Mouse (Mus musculus) thymus, postnatal 0 days (tissue): ENCODE measurements around the gene Arhgap8. TPM values are rescaled to one million over a fixed set of nuclear protein-coding genes. Genes with fewer than 3 reads are reported as not detected.

Experiments used
- DNase-seq: peaks from one replicate; pipeline ENCODE4 v3.0.0-alpha.2; 2015; ENCODE audit warnings: low spot score
- polyA plus RNA-seq: library from polyadenylated mRNA; unstranded; fragments of >200 nt; fragmentation: Nextera tagmentation; extraction: Ambion mirVana; gene quantifications from 2 replicates; pipeline ENCODE4 v1.2.1, GENCODE M21; 2015

Arhgap8 gene
- polyA plus RNA-seq = 28.7 and 30.5 TPM in 2 replicates

DNA sequence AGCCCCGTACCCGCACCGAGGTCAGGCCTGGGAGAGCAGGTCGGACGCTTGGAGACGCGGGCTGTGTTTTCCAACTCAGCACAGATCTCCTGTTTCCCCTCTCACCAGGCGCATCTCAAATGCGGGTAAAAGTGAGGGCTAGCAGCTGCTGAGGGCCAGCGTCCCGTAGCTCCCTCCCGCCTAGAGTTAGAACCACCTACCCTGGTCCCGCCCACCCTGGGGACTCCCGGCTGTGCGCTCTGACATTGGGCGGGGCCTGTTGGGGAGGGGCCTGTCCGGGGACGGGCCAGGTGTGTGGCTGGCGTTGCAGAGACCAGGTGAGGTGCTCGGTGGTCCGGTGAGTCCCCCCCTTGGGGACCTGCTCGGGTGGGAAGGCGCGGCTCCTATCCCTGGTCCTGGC is at the start of gene Arhgap8:
TSS of gene Arhgap8 (plus strand) at position 262 of the 400 bp plus-strand sequence.
- no peak for DNase-seq

DNA sequence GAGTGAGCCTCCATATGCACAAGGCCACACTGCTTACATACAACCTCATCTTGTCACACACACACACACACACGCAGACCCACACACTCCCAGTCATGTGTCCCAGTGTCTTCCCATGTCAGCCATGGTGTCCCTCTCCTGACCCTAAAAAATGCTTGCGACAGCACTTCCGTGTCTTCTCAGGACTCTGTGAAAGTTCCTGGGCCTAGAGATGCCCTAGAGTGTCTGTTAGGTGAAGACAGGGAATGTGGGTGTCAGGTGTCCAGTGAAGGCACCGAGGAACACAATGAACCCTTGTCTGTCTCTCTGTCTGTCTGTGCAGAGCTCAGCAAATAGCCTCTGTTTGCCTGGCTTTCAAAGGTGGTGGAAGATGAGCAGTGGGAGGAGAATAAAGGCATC is 49.2 kb upstream of the Arhgap8 start:
- no peak for DNase-seq

DNA sequence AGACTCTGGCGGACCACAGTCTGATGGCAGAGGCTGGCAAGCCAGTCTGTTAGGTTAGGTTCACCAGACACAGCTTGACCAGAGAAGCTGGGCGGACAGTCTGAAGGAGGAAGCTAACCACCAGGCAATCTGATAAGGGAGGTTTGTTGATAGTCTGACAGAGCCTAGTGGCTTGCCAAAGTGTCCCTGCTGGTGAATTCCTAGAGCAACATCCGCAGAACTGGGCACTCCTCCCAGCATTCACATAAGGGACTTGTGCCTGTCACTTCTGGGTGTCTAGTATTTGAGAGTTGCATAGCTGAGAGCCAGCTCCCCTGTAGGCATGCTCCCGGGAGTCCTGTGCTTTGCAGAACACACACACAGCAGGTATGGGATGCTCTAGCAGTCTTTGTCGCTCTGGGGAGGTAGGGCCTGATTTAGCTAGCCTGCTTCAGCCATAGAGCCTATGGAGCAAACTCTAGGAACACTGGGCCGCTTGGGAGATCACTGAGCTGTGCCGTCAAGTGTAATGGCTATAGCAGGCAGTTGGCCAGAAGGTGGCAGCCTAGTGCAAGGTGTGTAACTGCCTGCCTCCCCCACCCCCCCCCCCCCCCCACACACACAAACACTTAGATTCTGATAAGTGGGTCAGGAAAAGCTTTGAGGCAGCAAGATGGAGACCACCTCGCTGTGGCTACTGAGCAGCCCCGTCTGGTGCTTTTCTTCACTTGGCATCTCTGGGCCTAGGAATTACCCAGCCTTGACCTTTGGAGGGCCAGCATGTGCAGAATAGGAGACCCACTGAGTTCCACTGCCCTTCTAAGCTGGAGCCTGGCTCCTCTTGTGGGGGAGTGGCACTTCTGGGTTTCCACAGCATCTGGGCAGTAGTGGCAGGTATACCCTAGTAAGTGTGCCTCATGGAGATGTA is 48.2 kb upstream of the Arhgap8 start:
- peak; percentile 62 for DNase-seq

GRCm38 (mm10) chr15:84672308-84672615 is 47.6 kb upstream of the Arhgap8 start:
- no peak for DNase-seq

- no peak for DNase-seq
Observed at GRCm38 (mm10) chr15:84672616-84673015, 47.2 kb upstream of the Arhgap8 start.

DNA sequence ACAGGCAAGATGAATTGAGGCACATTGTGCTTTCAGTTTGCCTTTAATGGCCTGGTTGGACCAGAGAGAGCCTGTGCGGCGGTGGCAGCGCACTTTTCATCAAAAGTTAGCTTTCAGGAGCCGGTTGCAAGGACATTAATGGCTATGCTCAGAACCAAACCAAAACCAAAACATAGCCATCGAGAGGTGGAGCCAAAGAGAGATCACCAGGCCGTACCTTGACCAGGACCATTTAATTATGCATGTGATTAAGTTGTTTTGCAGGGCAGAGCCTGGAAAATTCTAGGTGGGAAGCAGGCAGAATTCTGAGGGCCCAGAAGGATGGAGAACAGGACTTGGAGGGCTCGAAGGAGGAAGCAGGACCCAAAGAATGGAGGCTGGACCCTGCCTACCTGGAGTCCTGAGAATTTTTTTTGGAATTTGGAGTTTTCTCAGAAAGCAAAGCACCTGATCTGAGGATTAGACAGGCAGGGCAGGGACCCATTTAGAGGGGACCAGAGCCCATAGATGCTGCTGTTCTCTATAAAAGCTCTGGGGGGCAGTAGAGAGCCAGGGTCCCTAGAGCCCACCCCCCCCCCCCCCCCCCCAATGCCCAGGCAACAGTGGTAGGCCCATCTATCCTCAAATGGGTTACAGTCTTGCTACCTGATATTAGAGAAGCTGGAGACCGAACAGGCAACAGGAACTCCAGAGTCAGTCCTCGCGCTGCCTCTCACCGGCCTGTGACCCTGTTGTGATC is 45.4 kb upstream of the Arhgap8 start:
- DNase-seq = no peak

- no peak for DNase-seq
Observed at GRCm38 (mm10) chr15:84675317-84675716, 44.5 kb upstream of the Arhgap8 start.

DNA sequence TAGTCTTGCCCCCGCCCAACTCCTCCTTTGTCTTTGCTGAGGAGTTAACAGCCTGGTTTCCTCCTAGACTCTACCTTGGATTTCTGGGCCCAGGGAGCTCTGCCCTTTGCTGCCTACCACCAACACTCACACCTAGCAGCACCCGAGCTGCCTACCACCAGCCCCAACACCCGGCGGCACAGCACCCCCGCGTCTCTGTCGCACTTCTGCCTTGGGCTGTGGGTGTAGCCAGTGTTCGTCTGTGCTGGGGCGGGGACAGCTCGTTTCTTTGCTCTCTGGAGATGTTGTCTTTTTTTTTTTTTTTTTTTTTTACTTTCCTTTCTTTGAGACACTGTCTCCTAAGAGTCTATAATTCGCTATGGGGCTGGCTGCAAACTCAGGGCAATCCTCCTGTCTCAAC is 41.9 kb upstream of the Arhgap8 start:
- no peak for DNase-seq

GRCm38 (mm10) chr15:84679090-84679489 is 40.8 kb upstream of the Arhgap8 start:
- DNase-seq = peak; percentile 36

DNA sequence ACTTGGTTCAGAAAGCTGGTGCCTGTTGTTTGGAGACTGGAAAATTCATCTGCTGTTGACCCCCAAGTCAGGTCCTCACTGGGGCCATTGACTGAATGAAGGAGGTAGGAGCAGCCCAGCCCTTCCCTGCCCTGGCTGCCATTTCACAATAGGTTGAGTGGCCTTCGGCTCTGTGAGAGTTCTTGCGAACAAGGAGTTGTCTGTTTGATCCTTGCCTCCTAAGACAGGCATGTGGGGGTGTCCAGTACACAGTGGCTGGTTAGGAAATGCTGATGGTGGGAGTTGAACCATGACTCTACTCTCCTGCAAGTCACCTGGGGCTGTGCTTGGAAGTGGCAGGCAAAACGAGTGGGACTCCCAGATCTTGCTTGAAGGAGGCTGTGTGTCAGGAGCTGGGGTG is 40.1 kb upstream of the Arhgap8 start:
- no peak for DNase-seq

- DNase-seq = peak; percentile 66
Observed at GRCm38 (mm10) chr15:84680545-84681454, 39.1 kb upstream of the Arhgap8 start.

DNA sequence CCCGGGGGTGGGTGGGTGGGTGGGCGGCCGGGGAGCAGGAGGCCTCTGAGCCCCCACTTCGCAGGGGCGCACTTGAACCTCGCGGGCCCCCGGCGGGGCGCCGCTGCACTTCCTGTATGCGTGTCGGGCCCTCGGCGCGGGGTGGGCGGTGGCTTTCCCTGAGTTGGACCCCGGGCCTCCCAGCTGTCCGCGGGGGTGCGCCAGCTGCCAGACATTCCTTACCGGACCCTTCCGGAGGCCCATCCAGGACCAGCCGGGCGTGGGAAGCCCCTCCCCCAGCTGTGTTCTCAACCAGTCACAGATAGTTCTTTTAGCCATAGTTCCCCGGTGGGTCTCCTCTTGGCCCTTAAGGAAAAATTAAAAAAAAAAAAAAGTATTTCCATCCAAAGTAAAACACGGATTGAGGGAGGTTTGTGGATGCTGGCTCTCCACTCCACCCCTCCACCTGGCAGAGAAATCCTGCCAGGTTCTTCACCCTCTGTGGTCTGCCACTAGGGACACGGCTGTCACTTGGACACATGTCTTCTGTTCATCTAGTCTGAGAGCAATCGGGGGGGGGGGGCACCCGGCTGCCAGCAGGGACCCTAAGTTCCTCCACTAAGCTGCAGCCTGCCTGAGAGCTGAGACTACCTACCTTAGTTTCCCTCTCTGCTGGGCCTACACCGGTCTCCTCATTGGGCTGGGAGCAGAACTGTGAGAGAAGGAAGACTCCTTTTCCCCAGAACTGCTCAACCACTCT is 38.2 kb upstream of the Arhgap8 start:
- peak; percentile 54 for DNase-seq

- DNase-seq = peak; percentile 37
Observed at GRCm38 (mm10) chr15:84682206-84682605, 37.6 kb upstream of the Arhgap8 start.

- DNase-seq = no peak
Observed at GRCm38 (mm10) chr15:84682821-84683220, 37.0 kb upstream of the Arhgap8 start.

DNA sequence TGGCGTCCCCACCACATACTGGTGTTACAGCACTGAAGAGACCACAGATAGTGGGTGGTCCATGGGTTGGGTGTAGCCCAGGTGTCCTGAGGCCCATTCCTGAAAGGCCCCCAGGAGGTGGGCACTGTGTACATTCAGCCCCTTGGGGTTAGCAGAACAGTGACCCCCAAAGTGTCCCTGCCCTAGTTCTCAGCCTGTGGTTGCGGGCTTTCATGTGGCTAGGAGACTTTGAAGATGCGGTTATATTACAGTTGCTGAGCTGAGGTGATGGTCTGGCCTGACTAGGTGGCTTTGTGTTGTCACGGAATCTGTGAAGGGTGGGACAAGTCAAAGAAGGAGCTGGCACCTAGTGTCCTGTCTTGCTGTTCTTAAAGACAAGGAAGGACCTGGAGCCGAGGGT is 35.3 kb upstream of the Arhgap8 start:
- DNase-seq = peak; percentile 42

DNA sequence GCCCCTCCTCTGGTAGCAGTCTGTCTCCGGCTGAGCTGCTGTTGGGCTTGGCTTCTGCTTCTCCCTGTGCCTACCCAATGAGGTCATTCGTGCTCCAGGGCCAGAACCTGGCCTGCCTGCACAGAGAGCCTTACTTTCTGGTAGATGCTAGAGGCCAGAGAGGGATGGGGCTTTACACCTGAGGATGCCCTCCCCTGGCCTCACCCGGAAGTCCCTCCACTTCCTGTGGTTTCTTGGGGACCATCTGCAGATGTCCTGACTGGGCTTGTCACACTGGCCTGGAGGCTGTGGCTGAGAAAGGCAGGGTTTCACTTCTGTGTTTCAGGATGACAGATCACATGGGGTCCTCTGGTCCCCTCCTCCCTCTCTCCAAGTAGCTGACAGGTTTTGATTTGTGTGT is 34.4 kb upstream of the Arhgap8 start:
- DNase-seq = peak; percentile 18

GRCm38 (mm10) chr15:84687904-84688303 is 31.9 kb upstream of the Arhgap8 start:
- DNase-seq = no peak

DNA sequence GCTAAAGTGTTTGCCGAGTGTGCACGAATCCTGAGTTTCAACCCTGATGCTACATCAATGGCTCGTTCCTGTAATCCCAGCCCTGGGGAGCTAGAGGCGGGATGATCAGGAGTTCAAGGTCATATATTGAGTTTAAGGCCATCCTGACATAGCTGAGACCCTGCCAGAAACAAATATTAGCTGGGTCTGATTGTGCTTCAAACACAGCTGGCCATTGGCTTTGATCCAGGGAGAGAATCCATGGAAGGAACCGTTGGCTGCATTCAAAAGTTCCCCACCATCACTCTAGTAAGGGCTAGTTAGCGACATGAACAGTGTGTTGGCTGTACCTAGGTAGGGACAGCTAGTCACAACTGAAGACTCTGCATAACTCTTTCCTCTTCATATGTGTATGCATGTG is 30.5 kb upstream of the Arhgap8 start:
- DNase-seq = no peak

DNA sequence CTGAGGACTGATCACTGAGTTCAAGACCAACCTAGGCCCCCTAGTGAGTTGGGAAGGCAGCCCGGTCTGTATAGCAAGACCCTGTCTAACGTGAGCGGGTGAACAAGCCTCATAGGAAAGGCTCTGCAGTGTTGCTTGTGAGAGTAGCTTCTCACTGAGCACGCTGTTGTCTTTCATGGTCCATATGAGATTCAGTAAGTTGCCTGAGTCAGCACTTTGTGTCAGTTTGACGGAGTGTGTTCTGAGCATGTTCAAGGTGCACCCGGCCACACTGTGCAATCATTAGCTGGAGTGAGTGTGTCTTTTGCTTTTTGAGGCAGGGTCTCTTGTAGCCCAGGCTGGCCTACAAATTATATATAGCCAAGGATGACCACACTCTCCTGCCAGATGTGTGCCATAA is 28.3 kb upstream of the Arhgap8 start:
- no peak for DNase-seq

DNA sequence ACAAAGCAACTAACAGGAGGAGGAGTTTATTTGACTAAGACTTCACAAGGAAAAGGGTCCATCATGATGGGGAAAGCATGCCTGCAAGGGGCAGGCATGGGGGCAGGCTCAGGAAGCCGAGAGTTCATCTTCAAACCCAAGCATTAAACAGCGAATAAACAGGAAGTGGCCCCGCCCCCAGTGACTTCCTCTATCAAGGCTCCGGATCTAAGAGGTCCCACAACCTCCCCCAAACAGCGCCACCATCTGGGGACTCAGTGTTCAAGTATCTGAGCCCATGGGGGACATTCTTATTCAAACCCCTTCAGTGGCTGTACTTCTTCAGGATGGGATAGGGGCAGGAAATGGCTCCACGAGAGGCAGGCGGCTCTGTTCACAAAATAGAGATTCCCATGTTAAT is 27.2 kb upstream of the Arhgap8 start:
- DNase-seq = no peak

GRCm38 (mm10) chr15:84696021-84696420 is 23.8 kb upstream of the Arhgap8 start:
- DNase-seq = no peak
